Mouse (Mus musculus) limb, embryonic 11.5 days (tissue): ENCODE data around the gene Kctd5. TPM values are rescaled to one million over a fixed set of nuclear protein-coding genes. Genes with fewer than 3 reads are reported as not detected.

ENCODE experiments used
- ATAC-seq: fragments of 200-750 bp; cut with Nextera tagmentation; 2 replicates; pipeline ENCODE4 v1.8.0; 2017; ENCODE audit warnings: low read depth; ENCODE audit not compliant: insufficient number of reproducible peaks, low FRiP score, low TSS enrichment
- DNase-seq: peaks from one replicate; pipeline ENCODE4 v3.0.0-alpha.2; 2015; ENCODE audit warnings: low spot score
- H3K27ac ChIP-seq: fragments of 300-500 bp; sonication (generic); replicated peaks from 2 replicates; pipeline ENCODE4 v1.5.1; 2014; ENCODE audit warnings: low read depth, mild to moderate bottlenecking, low read length
- H3K27me3 ChIP-seq: fragments of 300-500 bp; sonication (generic); 2 replicates; pipeline ENCODE4 v1.6.1; 2014; ENCODE audit warnings: mild to moderate bottlenecking, low read length, mixed read lengths; ENCODE audit not compliant: control insufficient read depth, insufficient read depth
- H3K36me3 ChIP-seq: fragments of 300-500 bp; sonication (generic); 2 replicates; pipeline ENCODE4 v1.6.1; 2014; ENCODE audit warnings: mild to moderate bottlenecking, low read length, moderate library complexity, mixed read lengths; ENCODE audit not compliant: control insufficient read depth, insufficient read depth
- H3K4me1 ChIP-seq: fragments of 300-500 bp; sonication (generic); 2 replicates; pipeline ENCODE4 v1.6.1; 2014; ENCODE audit warnings: low read length, mixed read lengths; ENCODE audit not compliant: control insufficient read depth, insufficient read depth
- H3K4me2 ChIP-seq: fragments of 300-500 bp; sonication (generic); 2 replicates; pipeline ENCODE4 v1.6.1; 2014; ENCODE audit warnings: low read depth, mild to moderate bottlenecking, moderate library complexity; ENCODE audit not compliant: severe bottlenecking
- H3K4me3 ChIP-seq: fragments of 300-500 bp; sonication (generic); 2 replicates; pipeline ENCODE4 v1.5.1; 2014; ENCODE audit warnings: low read depth, low read length
- H3K9ac ChIP-seq: fragments of 300-500 bp; sonication (generic); 2 replicates; pipeline ENCODE4 v1.6.1; 2014; ENCODE audit warnings: mild to moderate bottlenecking, low read length
- H3K9me3 ChIP-seq: fragments of 300-500 bp; sonication (generic); 2 replicates; pipeline ENCODE4 v1.6.1; 2016; ENCODE audit warnings: low read length; ENCODE audit not compliant: control insufficient read depth
- WGBS: fragments of 180-500 bp; shearing (Covaris S2); extraction: QIAGEN DNeasy Blood & Tissue Kit; methylation state at CpG from one replicate; pipeline ENCODE4 v1.1.7; 2014; 5-methylcytosine and 5-hydroxymethylcytosine counted together
- polyA plus RNA-seq: library from polyadenylated mRNA; unstranded; fragments of >200 nt; fragmentation: Nextera tagmentation; extraction: Ambion mirVana; gene quantifications from 2 replicates; pipeline ENCODE4 v1.2.1, GENCODE M21; 2014

Gene Kctd5
- polyA plus RNA-seq, 1 experiment from 2014 or later: 91.3 TPM

DNA sequence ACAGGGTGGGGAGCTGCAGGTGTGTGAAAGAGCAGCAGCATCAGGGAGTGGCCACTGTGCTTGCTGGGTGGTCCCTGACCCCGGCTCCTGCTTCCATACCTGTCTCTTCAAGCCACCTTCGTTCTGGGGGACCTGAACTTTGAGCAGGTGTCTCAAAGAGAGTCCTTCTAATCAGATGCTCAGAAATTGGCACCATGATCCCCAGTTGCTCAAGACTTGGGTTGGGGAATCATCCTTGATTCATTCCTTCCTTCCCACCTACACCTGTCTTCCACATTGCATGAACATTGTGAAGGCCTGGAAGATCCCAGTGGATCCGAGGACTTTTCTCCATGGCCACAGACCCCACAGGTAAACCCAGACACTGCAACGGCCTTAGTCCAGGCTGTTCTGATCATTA, 65.2 kb downstream of the Kctd5 start:
- no peak for ATAC-seq
- Histone ChIP-seq H3K9me3 (no peaks in the 10 kb centered on the region; the same call in 1 of the 2 replicates), H3K27me3 (no peaks in the 10 kb centered on the region), H3K4me2 (no peak overlapping the region), H3K36me3 (no peaks in the 10 kb centered on the region), H3K27ac (no peak overlapping the region), H3K9ac (no peak overlapping the region), H3K4me1 (no peaks in the 10 kb centered on the region), H3K4me3 (no peak overlapping the region)
- DNase-seq: no peak
- 70% methylated on average over 4 of the region's 4 CpGs for WGBS

DNA sequence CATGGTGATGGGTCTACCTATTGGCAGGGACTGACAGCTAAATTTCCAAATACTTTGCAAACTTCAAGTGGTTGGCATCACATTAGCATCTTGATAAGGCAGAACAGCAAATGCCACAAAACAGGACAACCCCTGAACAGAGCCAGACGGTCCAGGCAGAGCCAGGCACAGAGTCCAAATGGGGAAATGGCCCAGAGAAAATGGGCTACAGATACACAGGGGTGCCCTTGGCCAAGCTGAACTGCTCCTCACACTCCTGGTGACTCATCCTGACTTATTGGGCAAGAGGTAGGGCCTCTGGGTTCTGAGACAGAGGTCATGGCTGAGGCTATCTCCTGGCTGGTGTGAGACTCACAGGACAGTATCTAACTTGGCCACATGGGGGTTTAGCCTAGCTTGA, 65.9 kb downstream of the Kctd5 start:
- H3K4me3 ChIP-seq: no peak overlapping the region
- no peaks in the 10 kb centered on the region for H3K36me3 ChIP-seq
- H3K27me3 ChIP-seq: no peaks in the 10 kb centered on the region
- ATAC-seq (no peak), DNase-seq (no peak)
- H3K9me3 ChIP-seq: no peaks in the 10 kb centered on the region; the same call in 1 of the 2 replicates
- H3K4me2 ChIP-seq: no peak overlapping the region
- H3K9ac ChIP-seq: no peak overlapping the region
- H3K4me1 ChIP-seq: no peaks in the 10 kb centered on the region
- 65% methylated on average over 1 of the region's 1 CpGs for WGBS
- no peak overlapping the region for H3K27ac ChIP-seq

DNA sequence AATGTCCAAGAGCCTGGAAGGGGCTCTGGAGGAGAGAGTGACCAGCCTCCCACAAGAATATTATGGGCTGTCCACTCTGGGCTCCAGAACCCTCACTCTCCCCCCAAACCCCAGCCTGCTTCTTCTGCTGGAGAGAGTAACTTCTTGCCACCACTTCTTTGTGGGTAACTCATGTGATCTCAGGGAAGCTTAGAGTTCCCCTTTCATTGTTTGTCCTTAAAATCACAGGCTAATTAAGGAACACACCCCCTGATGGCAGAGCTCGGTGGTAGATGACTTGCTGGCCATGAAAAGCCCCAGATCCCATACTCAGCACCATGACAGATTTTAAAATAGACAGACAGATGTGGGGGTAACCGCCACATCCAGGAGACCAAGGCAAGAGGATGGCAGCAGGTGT, 66.4 kb downstream of the Kctd5 start:
- Histone ChIP-seq H3K27ac (no peak overlapping the region), H3K4me3 (no peak overlapping the region), H3K36me3 (no peaks in the 10 kb centered on the region), H3K9ac (no peak overlapping the region), H3K4me2 (no peak overlapping the region), H3K4me1 (no peaks in the 10 kb centered on the region), H3K9me3 (no peaks in the 10 kb centered on the region; the same call in 1 of the 2 replicates), H3K27me3 (no peaks in the 10 kb centered on the region)
- no peak for DNase-seq
- no peak for ATAC-seq
- 55% methylated on average over 2 of the region's 2 CpGs for WGBS

DNA sequence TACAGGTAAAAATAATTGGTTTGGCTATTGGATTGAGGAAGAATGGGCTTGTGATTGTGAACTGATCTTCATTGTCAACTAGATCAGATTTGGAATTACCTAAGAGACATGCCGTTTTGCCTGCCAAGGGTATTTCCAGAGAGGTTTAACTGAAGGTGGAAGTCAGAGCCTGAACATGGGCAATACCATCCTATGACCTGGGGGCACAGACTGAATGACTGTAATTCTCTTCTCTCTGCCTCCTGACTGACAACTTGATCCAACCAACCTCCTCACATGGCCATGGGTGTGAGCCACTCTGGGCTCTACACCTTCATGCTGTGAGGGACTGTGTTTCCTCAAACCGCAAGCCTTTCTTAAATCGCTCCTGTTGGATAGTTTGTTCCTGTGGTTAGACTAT, 68.2 kb downstream of the Kctd5 start:
- H3K9ac ChIP-seq: no peak overlapping the region
- WGBS: 94% methylated on average over 3 of the region's 3 CpGs
- ATAC-seq: no peak

DNA sequence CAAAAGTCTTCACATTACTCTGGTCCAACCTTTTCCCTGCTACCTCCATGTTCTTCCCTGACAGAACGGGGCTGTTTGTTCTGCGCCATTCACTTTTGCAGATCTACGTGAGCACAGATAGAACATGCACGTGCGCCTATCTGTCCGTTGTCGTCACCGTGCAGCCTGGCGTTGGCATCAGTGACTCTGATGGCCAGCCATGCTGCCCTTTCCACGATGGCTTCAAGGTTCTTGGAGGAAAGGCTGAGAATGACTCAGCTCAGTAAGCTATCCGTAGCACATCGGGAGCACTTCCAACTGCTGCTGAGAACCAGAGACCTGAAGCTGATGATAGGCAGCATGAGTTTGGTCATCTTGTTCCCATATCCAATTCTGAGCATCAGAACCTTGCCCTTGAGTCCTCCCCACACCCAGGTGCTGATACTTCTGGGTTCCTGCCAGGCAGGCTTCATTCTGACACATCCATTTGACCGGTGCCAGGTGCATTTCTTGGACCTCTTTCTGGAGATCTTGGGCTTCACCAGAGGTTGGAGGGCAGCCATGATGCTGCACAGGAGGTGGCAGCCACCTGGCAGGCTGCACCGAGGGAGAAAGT, 69.1 kb downstream of the Kctd5 start:
- no peak for DNase-seq
- Histone ChIP-seq H3K27ac (no peak overlapping the region), H3K9ac (no peak overlapping the region), H3K4me2 (no peak overlapping the region), H3K4me3 (no peak overlapping the region), H3K36me3 (no peaks in the 10 kb centered on the region), H3K4me1 (no peaks in the 10 kb centered on the region), H3K9me3 (no peaks in the 10 kb centered on the region; the same call in 1 of the 2 replicates), H3K27me3 (no peaks in the 10 kb centered on the region)
- 90% methylated on average over 14 of the region's 14 CpGs for WGBS
- no peak for ATAC-seq

More for the DNA sequence above, 68.2 kb downstream of the Kctd5 start:
- no peak overlapping the region for H3K4me3 ChIP-seq
- H3K36me3 ChIP-seq: no peaks in the 10 kb centered on the region
- H3K4me1 ChIP-seq: no peaks in the 10 kb centered on the region
- H3K27me3 ChIP-seq: no peaks in the 10 kb centered on the region
- H3K4me2 ChIP-seq: no peak overlapping the region
- no peak for DNase-seq
- no peak overlapping the region for H3K27ac ChIP-seq
- no peaks in the 10 kb centered on the region; the same call in 1 of the 2 replicates for H3K9me3 ChIP-seq

DNA sequence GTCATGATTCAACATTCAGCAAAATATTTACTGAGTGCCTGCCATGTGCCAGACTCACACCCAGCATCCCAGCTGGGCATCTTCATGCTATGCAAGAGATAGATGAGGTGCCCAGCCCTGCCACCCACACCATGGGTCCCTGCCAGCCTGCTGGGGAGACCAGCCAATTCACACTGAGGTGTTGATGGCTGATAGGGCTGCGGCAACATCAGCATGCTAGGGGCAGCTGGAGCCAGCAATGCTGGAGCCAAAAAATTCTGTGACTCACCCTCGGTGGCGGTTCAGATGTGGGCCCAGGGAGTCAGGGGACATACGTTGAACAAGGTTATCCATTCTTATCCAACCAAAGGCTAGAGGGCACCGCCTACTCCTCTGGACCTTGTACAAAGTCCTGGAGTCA, 72.9 kb downstream of the Kctd5 start:
- Histone ChIP-seq H3K9ac (no peak overlapping the region), H3K4me1 (no peaks in the 10 kb centered on the region), H3K27me3 (no peaks in the 10 kb centered on the region), H3K36me3 (no peaks in the 10 kb centered on the region), H3K27ac (no peak overlapping the region), H3K4me3 (no peak overlapping the region), H3K9me3 (no peaks in the 10 kb centered on the region; the same call in 1 of the 2 replicates), H3K4me2 (no peak overlapping the region)
- no peak for ATAC-seq
- no peak for DNase-seq
- 40% methylated on average over 5 of the region's 5 CpGs for WGBS

DNA sequence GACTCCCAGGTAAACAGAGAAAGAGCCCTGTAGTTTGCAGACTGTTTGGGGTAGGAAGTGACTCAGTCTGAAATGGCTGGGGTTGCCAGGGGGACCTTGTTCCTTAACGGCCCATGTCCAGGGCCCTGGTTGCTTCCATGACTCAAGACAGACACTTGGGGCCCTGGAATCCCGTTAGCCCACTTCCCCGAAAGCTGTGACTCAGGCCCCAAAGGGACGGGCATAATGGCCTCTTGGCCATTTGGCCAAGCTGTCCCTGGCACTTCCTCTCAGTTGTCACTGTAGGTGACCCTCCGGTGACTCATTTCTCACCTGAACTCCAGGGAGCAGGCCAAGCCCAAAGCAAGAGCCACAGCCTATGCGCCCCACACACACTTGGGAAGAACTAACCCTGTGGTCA, 74.9 kb downstream of the Kctd5 start:
- Histone ChIP-seq H3K4me1 (no peaks in the 10 kb centered on the region), H3K36me3 (no peaks in the 10 kb centered on the region), H3K9me3 (no peaks in the 10 kb centered on the region), H3K4me3 (no peak overlapping the region), H3K9ac (no peak overlapping the region), H3K4me2 (no peak overlapping the region), H3K27ac (no peak overlapping the region), H3K27me3 (no peaks in the 10 kb centered on the region; the same call in 1 of the 2 replicates)
- whole genome bisulfite sequencing: 37% methylated on average over 6 of the region's 6 CpGs
- no peak for DNase-seq
- no peak for ATAC-seq

DNA sequence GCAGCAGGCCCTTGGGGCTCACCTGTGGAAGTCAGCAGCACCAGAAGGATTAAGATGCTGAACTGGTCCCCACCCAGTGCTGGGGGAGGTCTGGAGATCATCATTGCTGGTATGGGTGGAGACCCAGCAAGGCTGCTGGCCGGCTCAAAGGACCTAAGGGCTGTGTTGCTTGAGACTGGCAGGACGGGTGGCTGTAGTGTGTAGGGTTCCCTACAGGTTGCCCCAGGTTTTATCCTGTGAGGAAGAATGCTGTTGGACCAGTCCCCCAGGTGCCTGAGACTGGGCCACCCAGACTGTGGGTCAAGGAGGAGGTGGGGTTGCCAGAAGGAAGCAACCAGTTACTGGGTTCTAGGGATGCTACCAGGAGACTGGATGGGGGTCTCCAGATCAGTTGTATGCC, 75.4 kb downstream of the Kctd5 start, which contains the start of gene Prss22:
Gene Prss22, minus strand, starts transcription at position 200 of the 400 bp plus-strand sequence.
- DNase-seq (no peak), ATAC-seq (no peak)
- no peaks in the 10 kb centered on the region for H3K36me3 ChIP-seq

More for the DNA sequence above, 75.4 kb downstream of the Kctd5 start, which contains the start of gene Prss22:
- no peaks in the 10 kb centered on the region for H3K9me3 ChIP-seq
- no peak within 1 kb of the TSS for H3K4me3 ChIP-seq
- H3K27me3 ChIP-seq: no peaks in the 10 kb centered on the region; the same call in 1 of the 2 replicates
- H3K9ac ChIP-seq: no peak within 1 kb of the TSS
- no peak within 1 kb of the TSS for H3K4me2 ChIP-seq
- no peak within 1 kb of the TSS for H3K27ac ChIP-seq
- 60% methylated on average over 2 of the region's 2 CpGs for WGBS
- H3K4me1 ChIP-seq: peaks cover 4% of the 10 kb centered on the region; the same call in 1 of the 2 replicates
